In the genomic region with DNA sequence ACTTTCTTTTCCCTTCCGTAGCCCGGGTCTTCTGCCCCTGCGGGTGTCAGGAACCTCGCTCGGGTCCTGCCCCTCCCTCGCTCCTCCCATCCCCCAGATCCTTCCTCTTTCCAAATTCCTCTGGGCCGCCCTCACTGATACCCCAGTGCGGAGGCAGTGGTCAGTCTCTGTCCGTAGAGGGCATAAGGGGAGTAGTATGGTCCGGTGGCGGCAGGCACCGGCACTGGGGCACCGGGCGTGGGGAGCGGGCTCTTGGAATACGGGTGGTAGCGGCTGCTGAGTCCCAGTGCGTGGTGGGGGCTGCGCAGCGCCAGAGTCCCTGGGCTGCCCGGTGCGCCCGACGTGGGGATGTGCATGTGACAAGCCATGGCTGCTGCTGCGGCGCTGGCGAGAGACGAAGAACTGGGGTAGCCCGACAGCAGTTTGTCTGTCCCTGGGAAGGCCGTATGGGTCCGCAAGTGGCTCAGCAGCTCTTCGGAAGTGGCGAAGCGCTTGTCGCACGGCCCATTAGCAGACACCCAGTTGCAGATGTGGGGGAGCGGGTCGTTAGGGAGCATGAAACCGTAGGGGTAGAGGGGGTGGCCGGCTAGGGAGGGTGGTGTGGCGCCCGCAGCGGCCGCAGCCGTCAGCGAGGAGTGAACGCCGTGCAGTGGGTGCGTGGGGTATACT, we compare ENCODE assay signal across 8 mouse cellular contexts. TPM values are rescaled to one million over a fixed set of nuclear protein-coding genes. Genes with fewer than 3 reads are reported as not detected.
A peak's percentile ranks its signal among the peaks of the same experiment; 100 is the strongest.
DNase-seq lines count a peak whose midpoint lies in the region; ATAC-seq and TF ChIP-seq lines count a peak whose summit lies in the region.

No protein-coding gene starts in this region.

- H3K9ac ChIP-seq in ES-Bruce4 (ENCODE audit: low read depth, poor library complexity, severe bottlenecking) = no peak overlapping the region
- H3K9ac ChIP-seq in intestine, embryonic 15.5 days = peak overlapping the region; percentile 95
- no peak overlapping the region for H3K9ac ChIP-seq in liver, embryonic 15.5 days

- H3K4me1 ChIP-seq in ES-Bruce4 (ENCODE audit: control insufficient read depth, insufficient read depth, low read length) = no peaks in the 10 kb centered on the region
- peaks cover 12% of the 10 kb centered on the region for H3K4me1 ChIP-seq in intestine, embryonic 15.5 days (replicated peaks)
- peaks cover 28% of the 10 kb centered on the region for H3K4me1 ChIP-seq in liver, embryonic 15.5 days (replicated peaks)

- TF ChIP-seq CTCF in ES-Bruce4 (IDR thresholded peaks at IDR 0.05; ENCODE audit: low read depth, low read length) = no peak

- peaks cover 57% of the 10 kb centered on the region for H3K27me3 ChIP-seq in ES-Bruce4 (ENCODE audit: control insufficient read depth, insufficient read depth, low read length, poor library complexity, severe bottlenecking)
- H3K27me3 ChIP-seq in intestine, embryonic 15.5 days (replicated peaks) = no peaks in the 10 kb centered on the region
- peaks cover 95% of the 10 kb centered on the region for H3K27me3 ChIP-seq in liver, embryonic 15.5 days

- no peak for ATAC-seq in intestine, embryonic 15.5 days
- no peak for ATAC-seq in liver, embryonic 15.5 days (ENCODE audit: insufficient read depth)

- no peak for TF ChIP-seq EP300 in ES-Bruce4 (IDR thresholded peaks at IDR 0.05; ENCODE audit: insufficient read depth, low read depth, low read length)

- no peak overlapping the region for H3K27ac ChIP-seq in ES-Bruce4 (ENCODE audit: insufficient read depth, low read length)
- peak overlapping the region; percentile 100 for H3K27ac ChIP-seq in intestine, embryonic 15.5 days
- H3K27ac ChIP-seq in liver, embryonic 15.5 days (replicated peaks) = no peak overlapping the region

- no peaks in the 10 kb centered on the region for H3K36me3 ChIP-seq in ES-Bruce4 (ENCODE audit: control insufficient read depth, insufficient read depth, low read length, poor library complexity, severe bottlenecking)
- peaks cover 5% of the 10 kb centered on the region; the same call in 1 of the 2 replicates for H3K36me3 ChIP-seq in intestine, embryonic 15.5 days
- no peaks in the 10 kb centered on the region for H3K36me3 ChIP-seq in liver, embryonic 15.5 days (replicated peaks)

- peak overlapping the region; percentile 13 for H3K4me3 ChIP-seq in ES-Bruce4 (ENCODE audit: low read depth, low read length)
- H3K4me3 ChIP-seq in intestine, embryonic 15.5 days (replicated peaks) = peak overlapping the region; percentile 91
- peak overlapping the region; percentile 50 for H3K4me3 ChIP-seq in liver, embryonic 15.5 days (replicated peaks)

- WGBS in intestine, embryonic 15.5 days = 3% methylated on average over 49 of the region's 49 CpGs
- WGBS in liver, embryonic 15.5 days (ENCODE audit: insufficient replicate concordance) = 2% methylated on average over 49 of the region's 49 CpGs

- no peaks in the 10 kb centered on the region for H3K9me3 ChIP-seq in ES-Bruce4 (replicated peaks; ENCODE audit: control insufficient read depth, insufficient read depth, low read length, poor library complexity, severe bottlenecking)
- H3K9me3 ChIP-seq in intestine, embryonic 15.5 days = no peaks in the 10 kb centered on the region
- H3K9me3 ChIP-seq in liver, embryonic 15.5 days (replicated peaks) = no peaks in the 10 kb centered on the region

- peak overlapping the region; percentile 87 for H3K4me2 ChIP-seq in intestine, embryonic 15.5 days (replicated peaks)
- peak overlapping the region; percentile 66 for H3K4me2 ChIP-seq in liver, embryonic 15.5 days

- peak; percentile 67 for DNase-seq in adrenal gland, postnatal 10 days
- peak; percentile 41 for DNase-seq in gastrocnemius, adult 18-20 months (ENCODE audit: low spot score)
- peak; percentile 29 for DNase-seq in ovary, adult 18-20 months (ENCODE audit: low spot score)
- no peak for DNase-seq in layer of hippocampus, postnatal 36 days
- no peak for DNase-seq in left cerebral cortex, adult 9 months (ENCODE audit: low spot score in 2 of 2)

- no peak for TF ChIP-seq POLR2A in ES-Bruce4 (IDR thresholded peaks at IDR 0.05; ENCODE audit: insufficient read depth, low read length)

RNA-seq across cellular contexts. Expression of a gene that starts 4.5 kb away (rescaled TPM):
- 0.37 and 0.68 TPM in 2 replicates for polyA plus RNA-seq in ES-Bruce4 (2011; ENCODE audit: insufficient read depth, insufficient read length, low read depth, missing spikeins)
- total RNA-seq in adrenal gland, postnatal 10 days (2021) = 10 to 100 TPM; 17.9 to 25.1 TPM
- 1 to 10 TPM; 4.7 to 7.6 TPM for total RNA-seq in gastrocnemius, adult 18-20 months (2021)
- polyA plus RNA-seq in intestine, embryonic 15.5 days (2015; fragmentation: Nextera tagmentation; extraction: Ambion mirVana) = 14.2 and 16.5 TPM in 2 replicates
- polyA plus RNA-seq in liver, embryonic 15.5 days (2015; fragmentation: Nextera tagmentation; extraction: Ambion mirVana) = 0.74 and 0.91 TPM in 2 replicates
- 1 to 10 TPM; 2.8 to 3.0 TPM for total RNA-seq in layer of hippocampus, postnatal 36 days (2021)

RNA-seq across cellular contexts. Expression of a gene that starts 34.6 kb away (rescaled TPM):
- not detected in 2 replicates for polyA plus RNA-seq in ES-Bruce4 (2011; ENCODE audit: insufficient read depth, insufficient read length, low read depth, missing spikeins)
- 1 to 10 TPM; 3.6 to 4.9 TPM for total RNA-seq in adrenal gland, postnatal 10 days (2021)
- 1 to 10 TPM; 2.3 to 3.1 TPM for total RNA-seq in gastrocnemius, adult 18-20 months (2021)
- 0.71 and 0.87 TPM in 2 replicates for polyA plus RNA-seq in intestine, embryonic 15.5 days (2015; fragmentation: Nextera tagmentation; extraction: Ambion mirVana)
- 0.13 and 0.28 TPM in 2 replicates for polyA plus RNA-seq in liver, embryonic 15.5 days (2015; fragmentation: Nextera tagmentation; extraction: Ambion mirVana)
- 1 to 10 TPM in 1 of 2 experiments, under 1 TPM in 1; 0.87 to 1.0 TPM for total RNA-seq in layer of hippocampus, postnatal 36 days (2021)

Comparison
In these comparisons a context has a peak if more than half of its experiments do, and no peak if none do; other contexts are left out.
1. H3K4me3 ChIP-seq: peak in every context shown above with its lines; median percentile 91 in intestine, embryonic 15.5 days; 50 in liver, embryonic 15.5 days; 13 in ES-Bruce4.
2. DNase-seq: peak in adrenal gland, postnatal 10 days (single experiment), gastrocnemius, adult 18-20 months (single experiment) and ovary, adult 18-20 months (single experiment); none in layer of hippocampus, postnatal 36 days (0 of 2) and left cerebral cortex, adult 9 months (0 of 2).